Mouse (Mus musculus) embryonic fibroblast, embryonic 13.5 days (primary cell): ENCODE results near the gene Cables2.

Experiments
- CTCF ChIP-seq: IDR thresholded peaks from 2 replicates; pipeline ENCODE4 v1.5.1; 2011; ENCODE audit warnings: mild to moderate bottlenecking, control low read depth, low read length, moderate library complexity, borderline replicate concordance; ENCODE audit not compliant: insufficient read depth
- POLR2A ChIP-seq: IDR thresholded peaks from 2 replicates; pipeline ENCODE4 v1.6.1; 2011; ENCODE audit warnings: low read depth, mild to moderate bottlenecking, control low read depth, low read length, moderate library complexity

DNA sequence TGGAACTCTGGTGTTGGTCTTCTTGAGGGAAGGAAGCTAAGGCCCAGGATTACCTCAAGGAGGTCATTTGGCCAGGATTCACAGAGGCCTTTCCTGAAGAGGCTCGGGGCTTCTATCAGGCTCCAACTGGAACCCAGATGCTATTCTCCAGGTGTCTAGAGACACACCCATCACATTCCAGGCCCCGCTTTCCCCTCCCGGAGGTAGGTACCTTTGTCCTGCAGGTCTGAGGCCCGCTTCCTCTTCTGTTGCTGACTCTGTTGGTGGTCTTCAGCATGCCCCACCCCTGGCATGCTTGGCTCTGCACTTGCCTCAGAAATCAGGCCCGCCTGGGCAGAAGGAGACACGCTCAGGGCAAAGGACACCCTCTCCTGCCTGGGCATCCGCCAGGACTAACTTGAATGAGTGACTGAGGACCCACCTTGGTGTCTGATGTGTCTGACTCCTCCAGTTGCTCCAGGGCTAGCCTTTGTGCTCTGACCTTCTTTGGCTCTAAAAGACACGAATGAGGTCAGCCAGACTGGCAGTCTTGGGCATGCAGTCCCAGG lies 4.6 kb upstream of the Cables2 start:
- TF ChIP-seq CTCF (no peak), POLR2A (no peak)
